Mouse (Mus musculus): Measurements from ENCODE around the gene Sf3a2.
"Not testable (repeated sequence)": the region's sequence is repeated elsewhere in the genome, so short reads cannot be mapped to it uniquely, and the experiment has no call there.

The Sf3a2 gene

GRCm38 (mm10) chr10:80826151-80827062 is 28.4 kb downstream of the Sf3a2 start, which contains the start of gene Oaz1:
TSS of gene Oaz1 (plus strand) at chr10:80826656.
- peak; percentile 98 for DNase-seq (ENCODE audit: low spot score)

GRCm38 (mm10) chr10:80827063-80827869 is 29.3 kb downstream of the Sf3a2 start:
- no peak for DNase-seq (ENCODE audit: low spot score)

- DNase-seq (ENCODE audit: low spot score), result no peak
These were observed 29.9 kb downstream of the Sf3a2 start for GRCm38 (mm10) chr10:80827870-80828420.

- DNase-seq (ENCODE audit: low spot score), result not testable (repeated sequence)
These were observed 30.6 kb downstream of the Sf3a2 start for GRCm38 (mm10) chr10:80828587-80828986.

GRCm38 (mm10) chr10:80829359-80830278 is 31.6 kb downstream of the Sf3a2 start:
- no peak for DNase-seq (ENCODE audit: low spot score)

GRCm38 (mm10) chr10:80831136-80831535 is 33.1 kb downstream of the Sf3a2 start:
- no peak for DNase-seq (ENCODE audit: low spot score)

GRCm38 (mm10) chr10:80832818-80833217 is 34.8 kb downstream of the Sf3a2 start:
- no peak for DNase-seq (ENCODE audit: low spot score)

GRCm38 (mm10) chr10:80835617-80836016 is 37.6 kb downstream of the Sf3a2 start:
- no peak for DNase-seq (ENCODE audit: low spot score)

GRCm38 (mm10) chr10:80836949-80837379 is 39.0 kb downstream of the Sf3a2 start:
- no peak for DNase-seq (ENCODE audit: low spot score)

GRCm38 (mm10) chr10:80837827-80838226 is 39.8 kb downstream of the Sf3a2 start:
- DNase-seq (ENCODE audit: low spot score), result no peak

GRCm38 (mm10) chr10:80838346-80838912 is 40.4 kb downstream of the Sf3a2 start:
- no peak for DNase-seq (ENCODE audit: low spot score)

GRCm38 (mm10) chr10:80839848-80840247 is 41.9 kb downstream of the Sf3a2 start:
- no peak for DNase-seq (ENCODE audit: low spot score)

- DNase-seq (ENCODE audit: low spot score), result no peak
These were observed 43.7 kb downstream of the Sf3a2 start for GRCm38 (mm10) chr10:80841685-80842084.

- no peak for DNase-seq (ENCODE audit: low spot score)
These were observed 44.3 kb downstream of the Sf3a2 start for GRCm38 (mm10) chr10:80842334-80842733.

GRCm38 (mm10) chr10:80843087-80843930 is 45.3 kb downstream of the Sf3a2 start:
- DNase-seq (ENCODE audit: low spot score), result no peak

GRCm38 (mm10) chr10:80843931-80844547 is 46.0 kb downstream of the Sf3a2 start, which contains the start of gene Lingo3:
TSS of gene Lingo3 (minus strand) at chr10:80844039.
- no peak for DNase-seq (ENCODE audit: low spot score)

- DNase-seq (ENCODE audit: low spot score), result no peak
These were observed 47.2 kb downstream of the Sf3a2 start for GRCm38 (mm10) chr10:80845055-80845693.

- DNase-seq (ENCODE audit: low spot score), result no peak
These were observed 47.7 kb downstream of the Sf3a2 start for GRCm38 (mm10) chr10:80845732-80846131.

GRCm38 (mm10) chr10:80848571-80848970 is 50.6 kb downstream of the Sf3a2 start:
- DNase-seq (ENCODE audit: low spot score), result no peak

Measured in urinary bladder, postnatal 25 days (tissue).